Mouse (Mus musculus): ENCODE measurements at regions not wholly inside any gene's neighbourhood (a gene's known extent, or its start where the extent isn't known, plus 50 kb on each side); places are given as distances from the start of the nearest gene placed in this dataset.

DNA sequence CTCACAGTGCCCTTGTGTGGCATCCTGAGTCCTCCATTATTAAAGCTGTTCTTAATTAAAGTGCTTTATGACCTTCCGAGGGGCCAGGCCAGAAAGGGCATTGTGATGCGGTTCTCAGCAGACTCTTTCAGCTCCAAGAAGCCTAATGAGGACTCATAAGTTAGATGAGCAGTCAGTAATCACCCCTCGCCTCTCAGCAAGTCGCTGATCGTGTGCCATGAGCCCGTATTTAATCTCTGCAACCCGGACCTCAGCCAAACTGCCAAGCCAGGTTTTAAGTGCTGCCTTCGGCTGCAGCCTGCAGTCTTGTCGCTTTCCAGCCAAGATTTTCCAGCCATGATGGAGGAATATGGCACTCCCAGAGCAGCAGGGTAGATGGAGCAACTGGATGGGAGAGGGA lies 56.1 kb upstream of the Rbfox1 start:
- no peak for DNase-seq (ENCODE audit: low read depth, low spot score)

GRCm38 (mm10) chr16:5823316-5823715 lies 61.8 kb upstream of the Rbfox1 start:
- DNase-seq (ENCODE audit: low read depth, low spot score): no peak

GRCm38 (mm10) chr16:5817166-5817565 lies 68.0 kb upstream of the Rbfox1 start:
- DNase-seq (ENCODE audit: low read depth, low spot score): no peak

GRCm38 (mm10) chr16:5812245-5812820 lies 72.8 kb upstream of the Rbfox1 start:
- DNase-seq (ENCODE audit: low read depth, low spot score): no peak

DNA sequence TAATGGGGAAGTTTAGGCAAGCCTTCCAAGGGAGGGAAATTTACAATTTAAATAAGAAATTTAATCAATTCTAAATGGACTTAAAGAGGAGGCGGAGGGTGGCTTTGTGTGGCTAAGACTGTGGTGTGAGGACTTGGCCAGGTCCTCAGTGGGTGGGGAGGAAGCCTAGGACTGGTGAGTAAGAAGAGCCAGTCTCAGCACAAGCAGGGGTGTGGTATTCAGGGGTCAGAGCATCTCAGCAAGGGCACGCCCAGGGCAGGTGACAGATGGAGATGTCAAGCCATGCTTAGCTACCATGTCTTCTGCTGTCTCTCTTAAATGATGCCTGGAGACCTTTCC lies 73.5 kb upstream of the Rbfox1 start:
- DNase-seq (ENCODE audit: low read depth, low spot score): no peak

GRCm38 (mm10) chr16:5810986-5811653 lies 74.0 kb upstream of the Rbfox1 start:
- no peak for DNase-seq (ENCODE audit: low read depth, low spot score)

DNA sequence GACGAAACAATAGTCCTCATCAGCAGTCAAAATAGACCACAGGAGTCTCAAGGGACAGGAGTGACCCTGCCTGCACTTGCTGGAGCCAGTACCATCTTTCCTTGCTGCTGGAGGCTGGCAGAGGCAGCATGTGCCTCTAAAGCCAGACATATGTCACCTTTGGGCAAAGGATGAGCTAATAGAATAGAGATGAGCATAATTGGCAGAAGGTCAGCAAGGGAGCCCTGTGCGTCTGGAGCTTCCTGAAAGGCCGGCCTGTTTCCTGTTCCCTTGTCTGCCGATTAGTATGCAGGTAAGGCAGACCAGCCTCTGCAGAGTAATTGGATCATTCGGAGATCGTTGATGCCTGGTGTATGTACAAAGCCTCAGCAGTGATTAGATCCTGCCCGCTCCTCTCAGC lies 87.0 kb upstream of the Rbfox1 start:
- no peak for DNase-seq (ENCODE audit: low read depth, low spot score)

DNA sequence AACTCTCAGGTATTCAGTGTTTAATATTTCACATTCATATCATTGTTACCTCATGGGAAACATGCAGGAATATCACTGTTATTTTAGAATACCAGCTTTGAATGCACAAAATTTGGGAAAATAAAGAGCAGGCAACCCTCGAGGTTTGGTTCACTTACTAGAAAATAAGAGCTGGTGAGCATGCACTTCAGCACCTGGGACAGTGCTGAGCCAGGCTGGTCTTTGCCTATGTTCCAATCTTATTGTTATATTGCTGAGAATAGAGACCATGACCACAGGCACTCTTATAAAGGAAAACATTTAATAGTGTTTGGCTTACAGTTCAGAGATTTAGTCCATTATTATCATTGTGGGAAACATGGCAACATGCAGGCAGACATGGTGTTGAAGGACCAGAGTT lies 92.9 kb upstream of the Rbfox1 start:
- no peak for DNase-seq (ENCODE audit: low read depth, low spot score)

DNA sequence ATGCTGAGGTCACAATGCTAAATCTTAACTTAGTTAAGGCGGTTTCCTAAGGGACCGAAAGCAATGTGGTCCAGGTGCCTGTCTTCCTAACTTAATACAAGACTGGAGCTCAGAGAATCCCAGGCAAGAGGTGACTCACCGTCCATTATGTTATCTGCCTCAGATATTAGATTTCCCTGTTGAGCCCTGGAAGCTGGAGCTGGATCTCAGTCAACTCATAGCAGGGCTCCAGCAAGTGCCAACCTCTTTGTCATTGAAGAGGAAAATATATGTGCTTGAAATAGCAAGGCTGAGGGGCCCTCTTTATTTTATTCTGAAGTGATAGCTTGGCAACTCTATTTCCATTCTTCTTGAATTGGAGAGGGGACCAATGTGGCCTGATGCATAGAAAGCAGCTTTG lies 95.0 kb upstream of the Rbfox1 start:
- DNase-seq (ENCODE audit: low read depth, low spot score): no peak

DNA sequence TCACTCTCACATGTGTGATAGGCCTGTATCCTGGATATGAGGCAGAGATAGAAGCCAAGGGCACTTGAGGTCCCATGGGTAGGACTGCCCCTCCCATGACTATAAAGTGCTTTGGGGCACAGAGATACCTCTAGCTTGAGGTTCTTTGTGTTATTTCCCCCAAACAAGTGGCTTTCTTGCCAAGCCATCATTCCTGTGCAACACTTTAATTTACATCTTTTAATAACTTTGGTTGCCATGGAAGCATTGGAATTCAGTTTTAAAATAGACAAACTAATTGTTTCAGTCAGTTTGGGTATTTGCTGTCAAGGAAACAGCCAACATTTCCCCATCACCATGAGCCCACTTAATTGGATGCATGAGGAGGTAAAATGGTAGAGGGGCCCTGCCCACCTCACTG lies 97.9 kb upstream of the Rbfox1 start:
- DNase-seq (ENCODE audit: low read depth, low spot score): no peak

DNA sequence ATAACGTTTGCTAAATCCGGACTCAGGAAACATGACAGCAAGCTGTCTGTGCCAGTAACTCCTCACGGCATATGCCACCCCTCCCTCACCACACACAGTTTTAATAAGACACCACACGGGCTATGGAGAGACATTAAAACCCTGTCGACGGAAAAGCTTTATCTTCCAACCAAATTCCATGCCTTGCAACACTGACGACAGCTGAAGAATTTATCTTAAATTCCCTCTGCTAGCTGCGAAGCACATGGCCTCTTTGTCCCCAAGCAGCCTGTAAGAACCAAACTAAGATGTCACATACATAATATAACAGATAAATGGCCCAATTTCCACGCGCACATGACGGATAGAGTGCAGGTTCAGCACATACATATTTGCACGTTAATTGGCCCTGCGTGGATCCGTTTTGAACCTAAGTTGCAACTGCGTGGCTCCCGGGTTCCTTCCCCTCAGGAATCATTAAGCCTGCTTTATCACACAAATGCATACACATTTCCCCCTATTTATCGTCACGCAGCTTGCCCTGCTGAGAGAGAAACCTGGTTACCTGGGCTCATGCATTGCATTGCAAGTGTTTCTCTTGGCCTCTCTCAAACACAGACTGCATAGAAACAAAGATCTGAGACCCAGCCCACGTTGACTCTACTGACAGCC lies 118.3 kb upstream of the Rbfox1 start:
- no peak for DNase-seq (ENCODE audit: low read depth, low spot score)

DNA sequence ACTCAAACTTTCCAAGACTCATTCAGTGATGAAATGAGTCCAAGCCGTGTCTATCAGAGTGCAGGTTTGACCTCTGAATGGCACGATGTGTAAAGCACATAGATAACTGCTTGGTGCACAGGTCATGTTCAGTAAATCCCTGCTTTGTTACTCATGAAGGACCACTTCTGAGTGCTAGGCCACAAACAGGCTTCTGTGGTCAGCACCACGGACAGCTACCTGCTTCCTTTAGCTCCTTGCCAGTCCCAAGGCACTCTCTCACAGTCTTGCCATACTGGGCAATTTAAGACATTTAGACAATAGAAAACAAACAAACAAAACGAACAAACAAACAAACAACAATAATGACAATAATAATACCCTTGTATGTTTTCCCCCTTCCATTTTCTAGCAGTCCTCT lies 120.0 kb upstream of the Rbfox1 start:
- DNase-seq (ENCODE audit: low read depth, low spot score): no peak

GRCm38 (mm10) chr16:5760821-5761220 lies 124.3 kb upstream of the Rbfox1 start:
- DNase-seq (ENCODE audit: low read depth, low spot score): no peak

- no peak for DNase-seq (ENCODE audit: low read depth, low spot score)
These were observed 126.1 kb upstream of the Rbfox1 start for GRCm38 (mm10) chr16:5759021-5759420.

GRCm38 (mm10) chr16:5742716-5743507 lies 142.2 kb upstream of the Rbfox1 start:
- DNase-seq (ENCODE audit: low read depth, low spot score): no peak

GRCm38 (mm10) chr16:5740776-5741175 lies 144.4 kb upstream of the Rbfox1 start:
- no peak for DNase-seq (ENCODE audit: low read depth, low spot score)

DNA sequence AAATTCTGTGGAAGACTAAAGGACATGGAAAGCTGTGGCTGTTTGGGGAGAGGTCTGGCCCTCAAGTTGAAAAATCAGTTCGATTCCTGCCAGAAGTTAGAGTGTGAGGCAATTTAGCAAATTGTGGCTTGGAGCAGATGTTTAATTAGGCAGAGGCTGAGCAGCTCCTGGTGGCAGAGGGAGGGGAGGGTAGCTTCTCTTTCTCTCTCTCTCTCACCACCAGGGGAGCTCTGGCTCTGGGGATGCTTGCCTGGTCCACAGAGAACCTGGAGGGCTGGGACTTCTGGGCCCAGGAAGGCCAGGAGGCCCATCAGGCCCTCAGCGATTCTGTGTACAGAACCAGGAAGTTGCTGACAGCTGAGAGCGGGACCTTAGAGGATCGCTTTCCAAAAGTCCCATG lies 151.5 kb upstream of the Rbfox1 start:
- DNase-seq (ENCODE audit: low read depth, low spot score): no peak

DNA sequence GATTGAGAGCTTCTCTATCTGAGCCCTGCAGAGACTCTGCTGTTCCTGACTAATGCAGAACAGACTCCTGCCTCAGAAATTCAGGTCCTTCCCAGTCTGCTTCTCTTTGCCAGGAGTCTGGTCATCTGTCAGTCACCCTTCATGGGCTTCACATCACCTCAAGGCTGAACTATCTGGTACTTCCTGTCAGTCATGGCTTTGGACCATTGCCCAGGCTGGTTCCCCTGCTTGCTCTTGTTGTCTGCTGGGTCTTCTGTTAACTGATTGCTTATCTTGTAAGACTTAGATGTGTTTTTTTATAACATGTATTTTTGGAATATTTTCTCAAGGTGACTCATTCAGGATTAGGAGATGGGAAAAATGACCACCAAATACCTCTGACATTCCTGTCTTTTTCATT lies 162.6 kb upstream of the Rbfox1 start:
- DNase-seq (ENCODE audit: low read depth, low spot score): no peak

GRCm38 (mm10) chr16:5713476-5713875 lies 171.7 kb upstream of the Rbfox1 start:
- DNase-seq (ENCODE audit: low read depth, low spot score): no peak

GRCm38 (mm10) chr16:5709831-5710230 lies 175.3 kb upstream of the Rbfox1 start:
- no peak for DNase-seq (ENCODE audit: low read depth, low spot score)

- no peak for DNase-seq (ENCODE audit: low read depth, low spot score)
These were observed 184.4 kb upstream of the Rbfox1 start for GRCm38 (mm10) chr16:5700731-5701255.

DNA sequence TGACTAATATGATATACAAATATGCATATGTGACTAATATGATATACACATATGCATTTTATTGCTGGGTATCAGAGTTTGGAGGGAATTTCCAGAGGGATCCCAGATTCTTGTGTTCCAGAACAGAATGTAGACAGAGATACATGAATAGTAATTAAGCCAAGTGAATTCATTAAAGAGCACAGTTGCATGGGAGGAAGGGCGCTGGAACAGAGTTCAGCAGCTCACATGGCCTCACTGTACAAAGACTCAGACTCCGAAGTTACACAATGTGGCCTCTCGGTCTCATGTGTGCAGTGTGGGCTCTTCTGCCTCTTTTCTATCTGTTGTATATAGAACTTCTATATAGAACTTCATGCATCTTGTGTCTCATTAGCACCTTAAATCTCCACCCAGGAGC lies 196.8 kb upstream of the Rbfox1 start:
- no peak for DNase-seq (ENCODE audit: low read depth, low spot score)

Measured in CD4-positive, CD25-positive, alpha-beta regulatory T cell, adult 2 months (primary cell).